Mouse (Mus musculus): ENCODE measurements at regions not wholly inside any gene's neighbourhood (a gene's known extent, or its start where the extent isn't known, plus 50 kb on each side); places are given as distances from the start of the nearest gene placed in this dataset.

- Histone ChIP-seq H3K36me3 (no peaks in the 10 kb centered on the region), H3K27ac (replicated peaks) (no peak overlapping the region), H3K27me3 (no peaks in the 10 kb centered on the region), H3K4me2 (no peak overlapping the region), H3K9me3 (no peaks in the 10 kb centered on the region), H3K4me1 (replicated peaks) (no peaks in the 10 kb centered on the region), H3K9ac (no peak overlapping the region), H3K4me3 (no peak overlapping the region)
- ATAC-seq (ENCODE audit: low FRiP score, low read depth), result no peak
- WGBS, result 76% methylated on average over 8 of the region's 8 CpGs
Observed at GRCm38 (mm10) chr6:16064691-16065090, 344.2 kb downstream of the Mdfic start.

- Histone ChIP-seq H3K27ac (replicated peaks) (no peak overlapping the region), H3K36me3 (no peaks in the 10 kb centered on the region), H3K4me2 (no peak overlapping the region), H3K4me3 (no peak overlapping the region), H3K9ac (no peak overlapping the region), H3K4me1 (replicated peaks) (no peaks in the 10 kb centered on the region), H3K9me3 (no peaks in the 10 kb centered on the region), H3K27me3 (no peaks in the 10 kb centered on the region)
- WGBS, result 80% methylated on average over 5 of the region's 5 CpGs
- no peak for ATAC-seq (ENCODE audit: low FRiP score, low read depth)
Observed at GRCm38 (mm10) chr6:16065121-16065520, 344.7 kb downstream of the Mdfic start.

GRCm38 (mm10) chr6:16076266-16076665, 355.8 kb downstream of the Mdfic start:
- no peak overlapping the region for H3K9ac ChIP-seq
- H3K4me2 ChIP-seq, result no peak overlapping the region
- H3K9me3 ChIP-seq, result no peaks in the 10 kb centered on the region
- ATAC-seq (ENCODE audit: low FRiP score, low read depth), result no peak
- no peak overlapping the region for H3K27ac ChIP-seq (replicated peaks)
- no peaks in the 10 kb centered on the region for H3K36me3 ChIP-seq
- H3K4me3 ChIP-seq, result no peak overlapping the region
- no peaks in the 10 kb centered on the region for H3K27me3 ChIP-seq
- WGBS, result 80% methylated on average over 2 of the region's 2 CpGs
- H3K4me1 ChIP-seq (replicated peaks), result no peaks in the 10 kb centered on the region; the same call in 1 of the 2 replicates

- no peak for ATAC-seq (ENCODE audit: low FRiP score, low read depth)
- WGBS, result 58% methylated on average over 4 of the region's 4 CpGs
- no peak overlapping the region for H3K9ac ChIP-seq
- no peaks in the 10 kb centered on the region for H3K27me3 ChIP-seq
- no peaks in the 10 kb centered on the region; the same call in 1 of the 2 replicates for H3K4me1 ChIP-seq (replicated peaks)
- no peak overlapping the region for H3K4me3 ChIP-seq
- no peak overlapping the region for H3K27ac ChIP-seq (replicated peaks)
- H3K4me2 ChIP-seq, result no peak overlapping the region
- no peaks in the 10 kb centered on the region for H3K36me3 ChIP-seq
- H3K9me3 ChIP-seq, result no peaks in the 10 kb centered on the region
Observed at GRCm38 (mm10) chr6:16077195-16077810, 356.8 kb downstream of the Mdfic start.

GRCm38 (mm10) chr6:16077917-16078316, 357.5 kb downstream of the Mdfic start:
- Histone ChIP-seq H3K36me3 (no peaks in the 10 kb centered on the region), H3K4me3 (no peak overlapping the region), H3K4me1 (replicated peaks) (no peaks in the 10 kb centered on the region; the same call in 1 of the 2 replicates), H3K4me2 (no peak overlapping the region), H3K27me3 (no peaks in the 10 kb centered on the region), H3K27ac (replicated peaks) (no peak overlapping the region), H3K9ac (no peak overlapping the region), H3K9me3 (no peaks in the 10 kb centered on the region)
- ATAC-seq (ENCODE audit: low FRiP score, low read depth), result no peak

GRCm38 (mm10) chr6:16086952-16087537, 366.6 kb downstream of the Mdfic start:
- no peaks in the 10 kb centered on the region for H3K36me3 ChIP-seq
- H3K27ac ChIP-seq (replicated peaks), result no peak overlapping the region
- no peak for ATAC-seq (ENCODE audit: low FRiP score, low read depth)
- H3K4me3 ChIP-seq, result no peak overlapping the region
- H3K27me3 ChIP-seq, result no peaks in the 10 kb centered on the region
- no peaks in the 10 kb centered on the region for H3K4me1 ChIP-seq (replicated peaks)
- WGBS, result 93% methylated on average over 7 of the region's 7 CpGs
- no peak overlapping the region for H3K4me2 ChIP-seq
- no peak overlapping the region for H3K9ac ChIP-seq
- H3K9me3 ChIP-seq, result no peaks in the 10 kb centered on the region

GRCm38 (mm10) chr6:16098761-16099160, 378.3 kb downstream of the Mdfic start:
- Histone ChIP-seq H3K27me3 (no peaks in the 10 kb centered on the region), H3K4me2 (no peak overlapping the region), H3K4me3 (no peak overlapping the region), H3K36me3 (no peaks in the 10 kb centered on the region), H3K4me1 (replicated peaks) (no peaks in the 10 kb centered on the region), H3K9me3 (no peaks in the 10 kb centered on the region), H3K27ac (replicated peaks) (no peak overlapping the region), H3K9ac (no peak overlapping the region)
- no peak for ATAC-seq (ENCODE audit: low FRiP score, low read depth)

GRCm38 (mm10) chr6:16141009-16141408, 420.5 kb downstream of the Mdfic start:
- 69% methylated on average over 3 of the region's 3 CpGs for WGBS
- H3K4me1 ChIP-seq (replicated peaks), result no peaks in the 10 kb centered on the region
- ATAC-seq (ENCODE audit: low FRiP score, low read depth), result no peak

GRCm38 (mm10) chr6:16144538-16144937, 424.1 kb downstream of the Mdfic start:
- Histone ChIP-seq H3K27me3 (no peaks in the 10 kb centered on the region), H3K9ac (no peak overlapping the region), H3K4me3 (no peak overlapping the region), H3K36me3 (no peaks in the 10 kb centered on the region), H3K9me3 (no peaks in the 10 kb centered on the region), H3K27ac (replicated peaks) (no peak overlapping the region), H3K4me1 (replicated peaks) (no peaks in the 10 kb centered on the region), H3K4me2 (no peak overlapping the region)
- 81% methylated on average over 6 of the region's 6 CpGs for WGBS
- no peak for ATAC-seq (ENCODE audit: low FRiP score, low read depth)

More at GRCm38 (mm10) chr6:16141009-16141408, 420.5 kb downstream of the Mdfic start:
- Histone ChIP-seq H3K27me3 (no peaks in the 10 kb centered on the region), H3K9me3 (no peaks in the 10 kb centered on the region), H3K36me3 (no peaks in the 10 kb centered on the region), H3K27ac (replicated peaks) (no peak overlapping the region), H3K9ac (no peak overlapping the region), H3K4me2 (no peak overlapping the region), H3K4me3 (no peak overlapping the region)

GRCm38 (mm10) chr6:16150535-16150934, 430.1 kb downstream of the Mdfic start:
- Histone ChIP-seq H3K27me3 (no peaks in the 10 kb centered on the region), H3K27ac (replicated peaks) (no peak overlapping the region), H3K9me3 (no peaks in the 10 kb centered on the region), H3K9ac (no peak overlapping the region), H3K36me3 (no peaks in the 10 kb centered on the region), H3K4me1 (replicated peaks) (no peaks in the 10 kb centered on the region), H3K4me2 (no peak overlapping the region), H3K4me3 (no peak overlapping the region)
- ATAC-seq (ENCODE audit: low FRiP score, low read depth), result no peak
- WGBS, result 90% methylated on average over 3 of the region's 3 CpGs

GRCm38 (mm10) chr6:16151478-16151877, 431.0 kb downstream of the Mdfic start:
- Histone ChIP-seq H3K4me1 (replicated peaks) (no peaks in the 10 kb centered on the region), H3K4me2 (no peak overlapping the region), H3K27ac (replicated peaks) (no peak overlapping the region), H3K4me3 (no peak overlapping the region), H3K9me3 (no peaks in the 10 kb centered on the region), H3K9ac (no peak overlapping the region), H3K36me3 (no peaks in the 10 kb centered on the region), H3K27me3 (no peaks in the 10 kb centered on the region)
- ATAC-seq (ENCODE audit: low FRiP score, low read depth), result no peak

- 56% methylated on average over 6 of the region's 6 CpGs for WGBS
- Histone ChIP-seq H3K4me2 (no peak overlapping the region), H3K4me3 (no peak overlapping the region), H3K27me3 (no peaks in the 10 kb centered on the region), H3K9me3 (no peaks in the 10 kb centered on the region), H3K4me1 (replicated peaks) (no peaks in the 10 kb centered on the region), H3K36me3 (no peaks in the 10 kb centered on the region), H3K27ac (replicated peaks) (no peak overlapping the region), H3K9ac (no peak overlapping the region)
- no peak for ATAC-seq (ENCODE audit: low FRiP score, low read depth)
Observed at GRCm38 (mm10) chr6:16152691-16153090, 432.2 kb downstream of the Mdfic start.

GRCm38 (mm10) chr6:16165012-16165411, 444.6 kb downstream of the Mdfic start:
- Histone ChIP-seq H3K4me1 (replicated peaks) (no peaks in the 10 kb centered on the region), H3K4me2 (no peak overlapping the region), H3K9ac (no peak overlapping the region), H3K9me3 (no peaks in the 10 kb centered on the region), H3K36me3 (no peaks in the 10 kb centered on the region), H3K27me3 (no peaks in the 10 kb centered on the region), H3K4me3 (no peak overlapping the region), H3K27ac (replicated peaks) (no peak overlapping the region)
- no peak for ATAC-seq (ENCODE audit: low FRiP score, low read depth)
- WGBS, result 93% methylated on average over 2 of the region's 2 CpGs
